10 mouse cellular contexts compared by ENCODE assay signal in the genomic region with DNA sequence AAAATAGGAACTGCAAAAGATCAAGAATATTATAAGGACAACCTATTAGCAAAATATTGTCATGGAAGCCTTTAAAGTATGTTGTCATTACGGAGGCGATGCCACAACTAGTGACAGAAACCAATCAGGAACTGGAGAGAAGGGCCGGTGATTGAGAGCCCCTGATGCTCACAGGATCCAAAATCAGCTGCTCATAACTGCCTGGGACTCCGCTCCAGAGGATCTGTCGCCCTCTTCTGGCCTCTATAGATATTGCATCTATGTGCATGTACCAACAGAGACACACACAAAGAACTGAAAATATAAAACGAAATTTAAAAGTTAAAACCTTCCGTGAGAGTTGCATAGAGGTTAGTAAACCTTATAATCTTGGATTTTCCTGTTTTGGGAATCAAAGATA. TPM values are rescaled to one million over a fixed set of nuclear protein-coding genes. Genes with fewer than 3 reads are reported as not detected.
DNase-seq lines count a peak whose midpoint lies in the region; ATAC-seq and TF ChIP-seq lines count a peak whose summit lies in the region.
"Had no signal": no experiment of that assay in that cellular context is flagged by ENCODE, and none has a peak within 500 bp of the region (broad histone marks: within the 10 kb centered on the region; RNA-seq: fewer than 3 reads in every experiment).

No protein-coding gene starts in this region.

- ATAC-seq in Patski: no peak

- no peaks in the 10 kb centered on the region for H3K27me3 ChIP-seq in Patski

- POLR2A ChIA-PET in Patski (lab: Charles Lee): interaction anchor here (0.6 kb wide), 1 partner anchor 396 kb away, joined by 3 read pairs; no protein-coding TSS in a partner anchor

- peak; percentile 44 for TF ChIP-seq CTCF in left cerebral cortex, adult 2 months (IDR thresholded peaks at IDR 0.05)
- peak; percentile 56 for TF ChIP-seq CTCF in Patski (IDR thresholded peaks at IDR 0.05)

- CTCF ChIA-PET in Patski (lab: Charles Lee): interaction anchor here (0.6 to 2.9 kb wide), 7 partner anchors 10 to 336 kb away, joined by 3 to 15 read pairs (median 4); no protein-coding TSS in a partner anchor

- in situ Hi-C loops in Patski (cut with MboI; ENCODE audit: low pct_unique_long_range_greater_than_20kb): loop anchor here (5.0 to 25.0 kb wide), 3 partner anchors 232 to 1107 kb away; no protein-coding TSS in a partner anchor

- peak; percentile 15 for DNase-seq in adrenal gland, postnatal 10 days
- no peak for DNase-seq in adrenal gland, adult 18-20 months (ENCODE audit: low spot score in 2 of 2)
- peak in 1 of 2 experiments; percentile 20 for DNase-seq in left cerebral cortex, adult 2 months (ENCODE audit: extremely low spot score in 1 of 2, low spot score in 2 of 2)
- no peak for DNase-seq in left cerebral cortex, postnatal 36 days (ENCODE audit: low spot score in 2 of 2)
- peak; percentile 0 for DNase-seq in Patski (ENCODE audit: low read depth, low spot score)
- peak; percentile 57 for DNase-seq in forelimb bud, embryonic 11.5 days (ENCODE audit: low read depth, low spot score)
- DNase-seq in thymus, postnatal 4 days: peak; percentile 50
- DNase-seq in spleen, adult 18-20 months: no peak

- no peak overlapping the region for H3K4me3 ChIP-seq in left cerebral cortex, adult 2 months
- H3K4me3 ChIP-seq: heart, embryonic 13.5 days had no signal

- intact Hi-C loops in left cerebral cortex, adult 2 months (cut with DNase I): loop anchor here (2.0 to 5.0 kb wide), 4 partner anchors 229 to 1122 kb away; no protein-coding TSS in a partner anchor
- intact Hi-C loops in left cerebral cortex, postnatal 36 days (cut with DNase I): loop anchor here (2.0 to 10.0 kb wide), 4 partner anchors 227 to 1125 kb away; no protein-coding TSS in a partner anchor

- no peak overlapping the region for H3K27ac ChIP-seq in left cerebral cortex, adult 2 months
- H3K27ac ChIP-seq: heart, embryonic 13.5 days; macrophage had no signal

RNA-seq across cellular contexts. Expression of gene Fam124b, which starts 38.1 kb away (rescaled TPM):
- 1 to 10 TPM; 1.7 to 3.5 TPM for total RNA-seq in adrenal gland, postnatal 10 days (2021)
- under 1 TPM; 0.38 to 0.40 TPM for total RNA-seq in adrenal gland, adult 18-20 months (2021)
- total RNA-seq in left cerebral cortex, adult 2 months (2021): under 1 TPM; 0.32 to 0.63 TPM
- under 1 TPM in 1 of 2 experiments, not detected in 1; 0.36 TPM for total RNA-seq in left cerebral cortex, postnatal 36 days (2021)
- polyA plus RNA-seq in Patski (2021): not detected
- polyA plus RNA-seq: macrophage had no signal

Comparison
In these comparisons a context has a peak if more than half of its experiments do, and no peak if none do; other contexts are left out.
1. DNase-seq: peak in adrenal gland, postnatal 10 days (single experiment), Patski (single experiment), forelimb bud, embryonic 11.5 days (single experiment) and thymus, postnatal 4 days (single experiment); none in adrenal gland, adult 18-20 months (0 of 2), left cerebral cortex, postnatal 36 days (0 of 2) and spleen, adult 18-20 months (0 of 2).